Mouse (Mus musculus) cerebellum, adult 2 months (tissue): ENCODE data around the gene Bcap29.

Experiments
- CTCF ChIP-seq: fragments of 200-500 bp; IDR thresholded peaks from 2 replicates; pipeline ENCODE4 v1.5.1; 2011; ENCODE audit warnings: low read depth, mild to moderate bottlenecking, control low read depth, low read length, moderate library complexity, borderline replicate concordance; ENCODE audit not compliant: insufficient read depth
- POLR2A ChIP-seq: fragments of 200-500 bp; IDR thresholded peaks from 2 replicates; pipeline ENCODE4 v1.6.1; 2011; ENCODE audit warnings: low read length, control low read depth, borderline replicate concordance; ENCODE audit not compliant: insufficient read depth

DNA sequence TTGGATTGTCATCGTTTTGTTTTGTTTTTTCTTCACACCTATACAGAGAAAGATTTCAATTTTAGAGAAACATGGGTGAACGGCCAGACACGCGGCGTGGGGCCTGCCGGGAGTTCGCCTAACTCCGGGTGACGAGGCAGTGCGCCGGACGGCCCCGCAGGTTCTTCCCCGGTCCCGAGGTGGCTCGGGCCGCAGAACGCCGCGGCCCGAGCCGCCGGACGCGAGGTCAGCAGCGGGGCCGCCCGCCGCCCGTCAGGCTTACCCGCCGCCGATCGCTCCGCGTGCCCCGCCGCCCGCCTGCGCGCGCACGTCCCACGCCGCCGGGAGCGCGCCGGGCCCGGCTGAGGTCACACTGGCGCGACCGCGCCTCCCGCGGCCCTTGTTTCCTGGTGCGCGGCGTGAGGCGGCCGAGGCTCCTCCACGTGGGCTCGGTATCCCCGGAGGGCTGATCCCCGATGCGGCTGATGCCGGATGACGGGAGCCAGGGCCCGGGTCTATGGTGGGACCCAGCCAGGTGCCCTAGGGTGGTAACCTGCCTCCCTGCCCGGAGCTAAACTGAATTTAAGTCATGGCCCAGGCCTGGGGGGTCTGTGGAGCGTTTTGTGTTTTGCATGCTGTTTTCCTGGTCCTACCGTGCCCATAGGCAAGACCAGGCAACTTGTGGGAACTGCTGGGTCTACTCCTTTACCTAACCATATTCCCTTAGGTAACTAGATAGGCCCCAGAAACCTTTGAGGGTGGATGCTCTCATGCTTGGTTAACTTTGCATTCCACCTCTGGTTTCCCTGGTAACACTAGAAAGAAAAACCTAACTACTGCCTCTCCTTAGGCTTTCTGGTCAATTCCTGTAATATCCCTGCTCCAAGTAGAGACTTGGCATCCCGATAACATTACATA lies at the start of gene Bcap29:
- TF ChIP-seq CTCF (no peak), POLR2A (peak; percentile 43; the same call in 1 of the 2 replicates)
